Mouse (Mus musculus): ENCODE measurements at regions not wholly inside any gene's neighbourhood (a gene's known extent, or its start where the extent isn't known, plus 50 kb on each side); places are given as distances from the start of the nearest gene placed in this dataset.

- no peak for TF ChIP-seq POLR2A (IDR thresholded peaks at IDR 0.05; ENCODE audit: control insufficient read depth, extremely low read depth, insufficient read depth, low read length, poor library complexity)
- TF ChIP-seq CTCF (IDR thresholded peaks at IDR 0.05; ENCODE audit: borderline replicate concordance, control insufficient read depth, extremely low read depth, insufficient read depth, low read length, poor library complexity) = no peak
Measured at GRCm38 (mm10) chr12:70609116-70609871, 156.4 kb downstream of the Tmx1 start.

All from thymus, adult 2 months (tissue).